Mouse (Mus musculus) liver, postnatal 0 days (tissue): ENCODE measurements around the gene Crybb1.

Experiments used
- CTCF ChIP-seq: sonication (generic); IDR thresholded peaks from 2 replicates; pipeline ENCODE4 v1.5.1; 2016; ENCODE audit warnings: antibody characterized with exemption, low read depth
- EP300 ChIP-seq: IDR thresholded peaks from 2 replicates; pipeline ENCODE4 v1.6.1; 2016; ENCODE audit warnings: antibody characterized with exemption, low read depth, mild to moderate bottlenecking

DNA sequence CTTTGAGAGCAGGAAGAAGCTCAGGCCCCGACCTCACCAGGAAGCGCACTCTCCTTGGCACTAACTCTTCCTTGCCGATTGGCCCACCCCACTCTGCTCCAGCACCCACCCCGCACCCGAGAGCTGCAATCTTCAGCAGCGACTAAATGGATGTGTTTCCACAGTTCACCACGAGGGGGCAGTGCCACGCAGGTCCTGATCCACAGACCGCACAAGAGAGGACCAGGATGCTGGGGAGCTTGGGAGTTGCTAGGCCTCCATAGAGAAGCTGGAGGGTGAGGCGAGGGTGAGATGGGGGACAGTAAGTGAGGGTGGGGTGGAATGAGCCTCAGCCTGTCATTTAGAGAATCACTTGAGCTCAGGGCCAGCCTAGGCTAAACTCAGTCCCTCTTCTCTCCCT, 14.9 kb upstream of the Crybb1 start:
- peak; percentile 98 for TF ChIP-seq CTCF
- no peak for TF ChIP-seq EP300
